Mouse (Mus musculus) ES-E14 (cell line): ENCODE data around the gene Shroom3. TPM values are rescaled to one million over a fixed set of nuclear protein-coding genes. Genes with fewer than 3 reads are reported as not detected.

ENCODE experiments used
- DNase-seq: peaks from one replicate; pipeline ENCODE4 v3.0.0-alpha.2; 2013; ENCODE audit warnings: low read depth, low spot score
- H3K27ac ChIP-seq: 2 replicates; pipeline ENCODE4 v1.5.1; 2012; ENCODE audit warnings: low read depth, mild to moderate bottlenecking, low read length, moderate library complexity, mixed read lengths; ENCODE audit not compliant: poor library complexity, insufficient read depth, severe bottlenecking
- H3K36me3 ChIP-seq: 2 replicates; pipeline ENCODE4 v1.6.1; 2012; ENCODE audit warnings: mild to moderate bottlenecking, low read length, moderate library complexity, mixed read lengths; ENCODE audit not compliant: control insufficient read depth, poor library complexity, insufficient read depth, severe bottlenecking
- H3K4me1 ChIP-seq, 2 experiments: fragments of 150-350 bp in 1 of 2; sonication (generic) in 1 of 2; 2 replicates each; pipeline ENCODE4 v1.6.1; 2012; ENCODE audit warnings: low read length in 2 of 2, mild to moderate bottlenecking in 1 of 2, mixed read lengths in 1 of 2; ENCODE audit not compliant: control insufficient read depth in 2 of 2, insufficient read depth in 2 of 2, poor library complexity in 1 of 2
- H3K4me3 ChIP-seq, 2 experiments: fragments of 150-350 bp in 1 of 2; sonication (generic) in 1 of 2; 2 replicates each; pipeline ENCODE4 v1.5.1; 2012; ENCODE audit warnings: low read length in 2 of 2, low read depth in 1 of 2, mild to moderate bottlenecking in 1 of 2, mixed read lengths in 1 of 2; ENCODE audit not compliant: insufficient read depth in 1 of 2, poor library complexity in 1 of 2, severe bottlenecking in 1 of 2
- H3K9ac ChIP-seq: 2 replicates; pipeline ENCODE4 v1.6.1; 2012; ENCODE audit warnings: low read depth, mild to moderate bottlenecking, low read length, mixed read lengths; ENCODE audit not compliant: poor library complexity, insufficient read depth, severe bottlenecking
- H3K9me3 ChIP-seq: fragments of 150-350 bp; sonication (generic); 2 replicates; pipeline ENCODE4 v1.6.1; 2012; ENCODE audit warnings: low read depth, mild to moderate bottlenecking, low read length; ENCODE audit not compliant: control insufficient read depth, insufficient read depth
- CHD2 ChIP-seq: IDR thresholded peaks from 2 replicates; pipeline ENCODE4 v1.6.1; 2014; ENCODE audit warnings: mild to moderate bottlenecking, low read depth, low read length, inconsistent platforms
- HCFC1 ChIP-seq: IDR thresholded peaks from 2 replicates; pipeline ENCODE4 v1.6.1; 2012; ENCODE audit warnings: low read length, inconsistent platforms, borderline replicate concordance; ENCODE audit not compliant: insufficient read depth
- MAFK ChIP-seq: IDR thresholded peaks from 2 replicates; pipeline ENCODE4 v1.6.1; 2014; ENCODE audit warnings: mild to moderate bottlenecking, low read depth, low read length, inconsistent platforms; ENCODE audit not compliant: insufficient read depth
- ZC3H11A ChIP-seq: IDR thresholded peaks from 2 replicates; pipeline ENCODE4 v1.6.1; 2012; ENCODE audit warnings: low read depth, mild to moderate bottlenecking, inconsistent platforms, low read length, borderline replicate concordance
- ZNF384 ChIP-seq: IDR thresholded peaks from 2 replicates; pipeline ENCODE4 v1.6.1; 2012; ENCODE audit warnings: low read depth, low read length, inconsistent platforms
- in situ Hi-C, 2 experiments: fragments of 600-800 bp; cut with MboI; formaldehyde crosslinking; loops; one replicate each; pipeline ENCODE4 v1.15.1; 2025; ENCODE audit warnings: low sequenced_read_pairs in 2 of 2, inconsistent platforms in 1 of 2; ENCODE audit not compliant: unreplicated experiment in 2 of 2
- total RNA-seq: library from RNA; depleted of rRNA; stranded (reverse); fragments of 300-350 nt; gene quantifications from 2 replicates; pipeline ENCODE4 v1.2.3, GENCODE M21; 2012

Gene Shroom3
- total RNA-seq, 1 experiment: 34.1 TPM

- H3K27ac ChIP-seq: no peak overlapping the region
- no peaks in the 10 kb centered on the region for H3K36me3 ChIP-seq
- peaks cover 7 to 11% of the 10 kb centered on the region in 2 experiments for H3K4me1 ChIP-seq
- H3K9me3 ChIP-seq: no peaks in the 10 kb centered on the region
- DNase-seq: no peak
- no peak for TF ChIP-seq CHD2
- no peak for TF ChIP-seq ZNF384
- TF ChIP-seq HCFC1: no peak
- no peak for TF ChIP-seq ZC3H11A
- TF ChIP-seq MAFK: no peak
- in situ Hi-C loops: no loop called here
- H3K4me3 ChIP-seq: no peak overlapping the region
- H3K9ac ChIP-seq: no peak overlapping the region
Observed at GRCm38 (mm10) chr5:92842881-92843280, 159.6 kb downstream of the Shroom3 start.

- no peak overlapping the region for H3K9ac ChIP-seq
- in situ Hi-C loops: no loop called here
- H3K27ac ChIP-seq: no peak overlapping the region
- no peak overlapping the region for H3K4me3 ChIP-seq
- no peaks in the 10 kb centered on the region for H3K36me3 ChIP-seq
- no peak for DNase-seq
- TF ChIP-seq HCFC1 (no peak), ZNF384 (no peak), MAFK (no peak), CHD2 (no peak), ZC3H11A (no peak)
- H3K9me3 ChIP-seq: no peaks in the 10 kb centered on the region
- peaks cover 7 to 10% of the 10 kb centered on the region in 2 experiments for H3K4me1 ChIP-seq
Observed at GRCm38 (mm10) chr5:92843850-92844785, 160.9 kb downstream of the Shroom3 start.

DNA sequence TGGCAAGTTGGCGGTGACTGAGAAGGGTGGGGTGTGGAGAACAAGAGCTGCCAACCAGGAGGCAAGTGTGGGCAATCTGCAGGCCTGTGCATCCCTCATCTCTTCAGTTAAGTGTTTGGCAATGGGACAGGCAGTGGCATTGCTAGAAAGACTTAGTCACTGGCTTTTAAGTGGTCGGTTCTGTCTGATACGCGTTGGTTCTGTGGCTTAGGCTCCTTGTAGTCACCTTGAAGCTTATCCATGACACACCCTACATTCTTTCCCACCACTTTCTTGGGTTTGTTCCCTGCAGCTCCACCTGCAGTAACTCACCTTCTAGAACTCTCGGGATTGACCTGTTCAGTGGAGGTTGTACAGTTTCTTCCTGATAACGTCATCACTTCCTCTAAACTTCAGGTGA is 166.5 kb downstream of the Shroom3 start:
- TF ChIP-seq ZNF384 (no peak), HCFC1 (no peak), MAFK (no peak), CHD2 (no peak), ZC3H11A (no peak)
- Histone ChIP-seq H3K36me3 (no peaks in the 10 kb centered on the region), H3K9ac (no peak overlapping the region), H3K9me3 (no peaks in the 10 kb centered on the region), H3K27ac (no peak overlapping the region), H3K4me1 (peaks cover 3 to 11% of the 10 kb centered on the region in 2 experiments), H3K4me3 (no peak overlapping the region)
- in situ Hi-C loops: no loop called here
- peak; percentile 21 for DNase-seq

DNA sequence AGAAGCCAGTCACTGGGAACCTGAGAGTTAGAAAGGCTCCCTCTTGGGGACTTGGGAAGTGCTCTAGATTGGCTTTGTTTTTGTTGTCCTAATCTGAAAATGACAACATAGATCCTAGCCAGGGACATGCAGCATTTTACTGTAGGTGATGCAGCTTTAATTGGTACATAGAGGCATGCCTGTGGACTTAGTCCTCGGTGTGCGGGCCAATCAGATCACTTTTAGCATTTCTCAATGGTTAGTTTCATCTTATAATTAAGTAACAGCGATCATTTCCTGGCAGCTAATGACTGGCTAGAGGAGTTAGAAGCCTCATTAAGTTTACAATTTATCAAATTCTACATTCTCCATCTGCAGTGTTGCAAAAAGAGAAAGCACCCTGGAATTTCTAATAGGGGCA is 167.7 kb downstream of the Shroom3 start:
- no peak for DNase-seq
- peaks cover 4 to 11% of the 10 kb centered on the region in 2 experiments for H3K4me1 ChIP-seq
- TF ChIP-seq ZC3H11A (no peak), CHD2 (no peak)
- in situ Hi-C loops: no loop called here
- no peaks in the 10 kb centered on the region for H3K36me3 ChIP-seq
- no peak overlapping the region for H3K4me3 ChIP-seq
- H3K9me3 ChIP-seq: no peaks in the 10 kb centered on the region
- no peak overlapping the region for H3K27ac ChIP-seq
- no peak overlapping the region for H3K9ac ChIP-seq
